Mouse (Mus musculus): ENCODE measurements around the gene Cplx3. TPM values are rescaled to one million over a fixed set of nuclear protein-coding genes. Genes with fewer than 3 reads are reported as not detected.
A peak's percentile ranks its signal among the peaks of the same experiment; 100 is the strongest.

Cplx3 gene
- total RNA-seq, 1 experiment from 2014 or later: 0.15 TPM

- no peak for ATAC-seq (replicated peaks in 1 of 2; ENCODE audit: insufficient read depth in 1 of 2, low FRiP score in 2 of 2, low TSS enrichment in 1 of 2, low read depth in 1 of 2, poor library complexity in 2 of 2, severe bottlenecking in 2 of 2)
Observed at GRCm38 (mm10) chr9:57614786-57615185, 8.7 kb upstream of the Cplx3 start.

GRCm38 (mm10) chr9:57613975-57614374, 7.9 kb upstream of the Cplx3 start:
- ATAC-seq (replicated peaks in 1 of 2; ENCODE audit: insufficient read depth in 1 of 2, low FRiP score in 2 of 2, low TSS enrichment in 1 of 2, low read depth in 1 of 2, poor library complexity in 2 of 2, severe bottlenecking in 2 of 2): no peak

- ATAC-seq (replicated peaks in 1 of 2; ENCODE audit: insufficient read depth in 1 of 2, low FRiP score in 2 of 2, low TSS enrichment in 1 of 2, low read depth in 1 of 2, poor library complexity in 2 of 2, severe bottlenecking in 2 of 2): no peak
Observed at GRCm38 (mm10) chr9:57612587-57612986, 6.5 kb upstream of the Cplx3 start.

- no peak for ATAC-seq (replicated peaks in 1 of 2; ENCODE audit: insufficient read depth in 1 of 2, low FRiP score in 2 of 2, low TSS enrichment in 1 of 2, low read depth in 1 of 2, poor library complexity in 2 of 2, severe bottlenecking in 2 of 2)
Observed at GRCm38 (mm10) chr9:57610359-57610826, 4.3 kb upstream of the Cplx3 start.

GRCm38 (mm10) chr9:57609803-57610202, 3.7 kb upstream of the Cplx3 start:
- ATAC-seq (replicated peaks in 1 of 2; ENCODE audit: insufficient read depth in 1 of 2, low FRiP score in 2 of 2, low TSS enrichment in 1 of 2, low read depth in 1 of 2, poor library complexity in 2 of 2, severe bottlenecking in 2 of 2): no peak

GRCm38 (mm10) chr9:57605503-57605902, 578 bp downstream of the Cplx3 start:
- ATAC-seq (replicated peaks in 1 of 2; ENCODE audit: insufficient read depth in 1 of 2, low FRiP score in 2 of 2, low TSS enrichment in 1 of 2, low read depth in 1 of 2, poor library complexity in 2 of 2, severe bottlenecking in 2 of 2): no peak

- ATAC-seq (replicated peaks in 1 of 2; ENCODE audit: insufficient read depth in 1 of 2, low FRiP score in 2 of 2, low TSS enrichment in 1 of 2, low read depth in 1 of 2, poor library complexity in 2 of 2, severe bottlenecking in 2 of 2): no peak
Observed at GRCm38 (mm10) chr9:57604875-57605274, 1.2 kb downstream of the Cplx3 start.

- no peak for ATAC-seq (replicated peaks in 1 of 2; ENCODE audit: insufficient read depth in 1 of 2, low FRiP score in 2 of 2, low TSS enrichment in 1 of 2, low read depth in 1 of 2, poor library complexity in 2 of 2, severe bottlenecking in 2 of 2)
Observed at GRCm38 (mm10) chr9:57602098-57602497, 4.0 kb downstream of the Cplx3 start.

GRCm38 (mm10) chr9:57601353-57601706, 4.8 kb downstream of the Cplx3 start:
- ATAC-seq (replicated peaks in 1 of 2; ENCODE audit: insufficient read depth in 1 of 2, low FRiP score in 2 of 2, low TSS enrichment in 1 of 2, low read depth in 1 of 2, poor library complexity in 2 of 2, severe bottlenecking in 2 of 2): no peak

GRCm38 (mm10) chr9:57600620-57601352, 5.3 kb downstream of the Cplx3 start:
- ATAC-seq (replicated peaks in 1 of 2; ENCODE audit: insufficient read depth in 1 of 2, low FRiP score in 2 of 2, low TSS enrichment in 1 of 2, low read depth in 1 of 2, poor library complexity in 2 of 2, severe bottlenecking in 2 of 2): no peak

- no peak for ATAC-seq (replicated peaks in 1 of 2; ENCODE audit: insufficient read depth in 1 of 2, low FRiP score in 2 of 2, low TSS enrichment in 1 of 2, low read depth in 1 of 2, poor library complexity in 2 of 2, severe bottlenecking in 2 of 2)
Observed at GRCm38 (mm10) chr9:57598851-57599563, 7.1 kb downstream of the Cplx3 start.

GRCm38 (mm10) chr9:57597929-57598382, 8.1 kb downstream of the Cplx3 start:
- ATAC-seq (replicated peaks in 1 of 2; ENCODE audit: insufficient read depth in 1 of 2, low FRiP score in 2 of 2, low TSS enrichment in 1 of 2, low read depth in 1 of 2, poor library complexity in 2 of 2, severe bottlenecking in 2 of 2): no peak

- no peak for ATAC-seq (replicated peaks in 1 of 2; ENCODE audit: insufficient read depth in 1 of 2, low FRiP score in 2 of 2, low TSS enrichment in 1 of 2, low read depth in 1 of 2, poor library complexity in 2 of 2, severe bottlenecking in 2 of 2)
Observed at GRCm38 (mm10) chr9:57597265-57597664, 8.8 kb downstream of the Cplx3 start.

GRCm38 (mm10) chr9:57594174-57594509, 11.9 kb downstream of the Cplx3 start:
- ATAC-seq (replicated peaks in 1 of 2; ENCODE audit: insufficient read depth in 1 of 2, low FRiP score in 2 of 2, low TSS enrichment in 1 of 2, low read depth in 1 of 2, poor library complexity in 2 of 2, severe bottlenecking in 2 of 2): no peak

GRCm38 (mm10) chr9:57593454-57594173, 12.5 kb downstream of the Cplx3 start:
- ATAC-seq (replicated peaks in 1 of 2; ENCODE audit: insufficient read depth in 1 of 2, low FRiP score in 2 of 2, low TSS enrichment in 1 of 2, low read depth in 1 of 2, poor library complexity in 2 of 2, severe bottlenecking in 2 of 2): no peak

GRCm38 (mm10) chr9:57590726-57591125, 15.4 kb downstream of the Cplx3 start:
- ATAC-seq (replicated peaks in 1 of 2; ENCODE audit: insufficient read depth in 1 of 2, low FRiP score in 2 of 2, low TSS enrichment in 1 of 2, low read depth in 1 of 2, poor library complexity in 2 of 2, severe bottlenecking in 2 of 2): no peak

GRCm38 (mm10) chr9:57589224-57590126, 16.6 kb downstream of the Cplx3 start, which contains the start of gene Ulk3:
Gene Ulk3 (plus strand): TSS chr9:57589452.
- peak; percentile 74 to 78 for ATAC-seq (replicated peaks in 1 of 2; ENCODE audit: insufficient read depth in 1 of 2, low FRiP score in 2 of 2, low TSS enrichment in 1 of 2, low read depth in 1 of 2, poor library complexity in 2 of 2, severe bottlenecking in 2 of 2)

Measured in hematopoietic stem cell, adult 5-6 weeks (primary cell).